Mouse (Mus musculus): ENCODE results near the gene Prkaca. TPM values are rescaled to one million over a fixed set of nuclear protein-coding genes. Genes with fewer than 3 reads are reported as not detected.

Gene Prkaca
- 215 and 218 TPM in 2 replicates for polyA plus RNA-seq (2016; fragmentation: Nextera tagmentation; extraction: Ambion mirVana)

- Histone ChIP-seq H3K36me3 (peaks cover 18% of the 10 kb centered on the region), H3K27ac (peak within 1 kb of the TSS; percentile 58), H3K4me3 (peak within 1 kb of the TSS; percentile 96), H3K9me3 (no peaks in the 10 kb centered on the region), H3K27me3 (replicated peaks) (no peaks in the 10 kb centered on the region), H3K4me1 (peaks cover 25% of the 10 kb centered on the region), H3K9ac (peak within 1 kb of the TSS; percentile 96), H3K4me2 (replicated peaks) (peak within 1 kb of the TSS; percentile 98)
- WGBS = under 1% methylated on average over 86 of the region's 94 CpGs
- ATAC-seq (ENCODE audit: low FRiP score, low read depth) = peak; percentile 100
Measured at GRCm38 (mm10) chr8:83972150-83973120, at the start of gene Prkaca. Prkaca (plus strand) TSS chr8:83972993.

GRCm38 (mm10) chr8:83924585-83924984 is 48.2 kb upstream of the Prkaca start:
- ATAC-seq (ENCODE audit: low FRiP score, low read depth) = no peak
- Histone ChIP-seq H3K27me3 (replicated peaks) (no peaks in the 10 kb centered on the region), H3K27ac (no peak overlapping the region), H3K4me2 (replicated peaks) (no peak overlapping the region), H3K4me1 (no peaks in the 10 kb centered on the region), H3K4me3 (no peak overlapping the region), H3K9ac (no peak overlapping the region), H3K36me3 (peaks cover 74% of the 10 kb centered on the region), H3K9me3 (no peaks in the 10 kb centered on the region)
- WGBS = 91% methylated on average over 5 of the region's 5 CpGs

GRCm38 (mm10) chr8:83926266-83926665 is 46.5 kb upstream of the Prkaca start:
- WGBS = 73% methylated on average over 7 of the region's 7 CpGs
- peaks cover 79% of the 10 kb centered on the region for H3K36me3 ChIP-seq

GRCm38 (mm10) chr8:83934222-83934621 is 38.6 kb upstream of the Prkaca start:
- H3K27me3 ChIP-seq (replicated peaks) = no peaks in the 10 kb centered on the region
- ATAC-seq (ENCODE audit: low FRiP score, low read depth) = no peak
- H3K9me3 ChIP-seq = no peaks in the 10 kb centered on the region
- no peak overlapping the region for H3K4me3 ChIP-seq
- H3K9ac ChIP-seq = no peak overlapping the region
- no peak overlapping the region for H3K27ac ChIP-seq
- H3K4me1 ChIP-seq = no peaks in the 10 kb centered on the region
- no peak overlapping the region for H3K4me2 ChIP-seq (replicated peaks)
- 92% methylated on average over 5 of the region's 5 CpGs for WGBS
- peaks cover 100% of the 10 kb centered on the region for H3K36me3 ChIP-seq

More at GRCm38 (mm10) chr8:83926266-83926665, 46.5 kb upstream of the Prkaca start:
- Histone ChIP-seq H3K4me3 (no peak overlapping the region), H3K27me3 (replicated peaks) (no peaks in the 10 kb centered on the region), H3K9ac (no peak overlapping the region), H3K9me3 (no peaks in the 10 kb centered on the region), H3K27ac (no peak overlapping the region), H3K4me2 (replicated peaks) (no peak overlapping the region), H3K4me1 (no peaks in the 10 kb centered on the region)
- ATAC-seq (ENCODE audit: low FRiP score, low read depth) = no peak

GRCm38 (mm10) chr8:83934994-83935393 is 37.8 kb upstream of the Prkaca start:
- Histone ChIP-seq H3K4me3 (no peak overlapping the region), H3K4me2 (replicated peaks) (no peak overlapping the region), H3K27me3 (replicated peaks) (no peaks in the 10 kb centered on the region), H3K4me1 (no peaks in the 10 kb centered on the region), H3K36me3 (peaks cover 97% of the 10 kb centered on the region), H3K9me3 (no peaks in the 10 kb centered on the region), H3K27ac (no peak overlapping the region), H3K9ac (no peak overlapping the region)
- 93% methylated on average over 2 of the region's 2 CpGs for WGBS
- ATAC-seq (ENCODE audit: low FRiP score, low read depth) = no peak

- H3K36me3 ChIP-seq = peaks cover 93% of the 10 kb centered on the region
- H3K4me1 ChIP-seq = no peaks in the 10 kb centered on the region
- no peak overlapping the region for H3K27ac ChIP-seq
- H3K4me3 ChIP-seq = no peak overlapping the region
- no peak overlapping the region for H3K9ac ChIP-seq
- no peaks in the 10 kb centered on the region for H3K27me3 ChIP-seq (replicated peaks)
- H3K4me2 ChIP-seq (replicated peaks) = no peak overlapping the region
- ATAC-seq (ENCODE audit: low FRiP score, low read depth) = no peak
- 94% methylated on average over 8 of the region's 8 CpGs for WGBS
- H3K9me3 ChIP-seq = no peaks in the 10 kb centered on the region
Measured at GRCm38 (mm10) chr8:83935435-83935834, 37.4 kb upstream of the Prkaca start.

- Histone ChIP-seq H3K27ac (no peak overlapping the region), H3K9ac (no peak overlapping the region), H3K36me3 (peaks cover 71% of the 10 kb centered on the region), H3K4me3 (no peak overlapping the region), H3K27me3 (replicated peaks) (no peaks in the 10 kb centered on the region), H3K9me3 (no peaks in the 10 kb centered on the region), H3K4me1 (no peaks in the 10 kb centered on the region), H3K4me2 (replicated peaks) (no peak overlapping the region)
- WGBS = 95% methylated on average over 7 of the region's 7 CpGs
- no peak for ATAC-seq (ENCODE audit: low FRiP score, low read depth)
Measured at GRCm38 (mm10) chr8:83937645-83938044, 35.1 kb upstream of the Prkaca start.

- WGBS = 93% methylated on average over 15 of the region's 15 CpGs
- Histone ChIP-seq H3K27me3 (replicated peaks) (no peaks in the 10 kb centered on the region), H3K9me3 (no peaks in the 10 kb centered on the region), H3K4me2 (replicated peaks) (no peak overlapping the region), H3K4me1 (no peaks in the 10 kb centered on the region), H3K36me3 (peaks cover 64% of the 10 kb centered on the region), H3K4me3 (no peak overlapping the region), H3K9ac (no peak overlapping the region), H3K27ac (no peak overlapping the region)
- no peak for ATAC-seq (ENCODE audit: low FRiP score, low read depth)
Measured at GRCm38 (mm10) chr8:83938330-83938729, 34.5 kb upstream of the Prkaca start.

GRCm38 (mm10) chr8:83941066-83941677 is 31.6 kb upstream of the Prkaca start:
- Histone ChIP-seq H3K4me2 (replicated peaks) (no peak overlapping the region), H3K36me3 (peaks cover 35% of the 10 kb centered on the region), H3K4me1 (no peaks in the 10 kb centered on the region), H3K9me3 (no peaks in the 10 kb centered on the region), H3K27ac (no peak overlapping the region), H3K27me3 (replicated peaks) (no peaks in the 10 kb centered on the region), H3K9ac (no peak overlapping the region), H3K4me3 (no peak overlapping the region)
- no peak for ATAC-seq (ENCODE audit: low FRiP score, low read depth)
- WGBS = 82% methylated on average over 6 of the region's 6 CpGs

- H3K27ac ChIP-seq = no peak overlapping the region
- H3K36me3 ChIP-seq = peaks cover 23% of the 10 kb centered on the region
- no peaks in the 10 kb centered on the region for H3K4me1 ChIP-seq
- no peak for ATAC-seq (ENCODE audit: low FRiP score, low read depth)
- 88% methylated on average over 1 of the region's 1 CpGs for WGBS
- H3K27me3 ChIP-seq (replicated peaks) = no peaks in the 10 kb centered on the region
- H3K9me3 ChIP-seq = no peaks in the 10 kb centered on the region
- no peak overlapping the region for H3K4me2 ChIP-seq (replicated peaks)
- no peak overlapping the region for H3K9ac ChIP-seq
- H3K4me3 ChIP-seq = no peak overlapping the region
Measured at GRCm38 (mm10) chr8:83942446-83942845, 30.3 kb upstream of the Prkaca start.

GRCm38 (mm10) chr8:83945540-83945939 is 27.3 kb upstream of the Prkaca start:
- Histone ChIP-seq H3K27ac (no peak overlapping the region), H3K36me3 (no peaks in the 10 kb centered on the region), H3K9ac (no peak overlapping the region), H3K9me3 (no peaks in the 10 kb centered on the region), H3K27me3 (replicated peaks) (no peaks in the 10 kb centered on the region), H3K4me2 (replicated peaks) (no peak overlapping the region), H3K4me1 (no peaks in the 10 kb centered on the region), H3K4me3 (no peak overlapping the region)
- WGBS = 73% methylated on average over 3 of the region's 3 CpGs
- no peak for ATAC-seq (ENCODE audit: low FRiP score, low read depth)

- Histone ChIP-seq H3K9me3 (no peaks in the 10 kb centered on the region), H3K27me3 (replicated peaks) (no peaks in the 10 kb centered on the region), H3K27ac (no peak overlapping the region), H3K9ac (peak overlapping the region; percentile 52; the same call in 1 of the 2 replicates), H3K36me3 (no peaks in the 10 kb centered on the region), H3K4me3 (peak overlapping the region; percentile 66), H3K4me2 (replicated peaks) (peak overlapping the region; percentile 93), H3K4me1 (peaks cover 14% of the 10 kb centered on the region)
- 2% methylated on average over 14 of the region's 14 CpGs for WGBS
- no peak for ATAC-seq (ENCODE audit: low FRiP score, low read depth)
Measured at GRCm38 (mm10) chr8:83954749-83955105, 18.1 kb upstream of the Prkaca start.
